Mouse (Mus musculus) intestine, postnatal 0 days (tissue): ENCODE data around the gene Letm1. TPM values are rescaled to one million over a fixed set of nuclear protein-coding genes. Genes with fewer than 3 reads are reported as not detected.

Experiments used
- ATAC-seq: fragments of 200-750 bp; cut with Nextera tagmentation; 2 replicates; pipeline ENCODE4 v1.8.0; 2017; ENCODE audit warnings: mild to moderate bottlenecking, moderate TSS enrichment, moderate library complexity
- H3K27ac ChIP-seq: fragments of 300-500 bp; sonication (generic); 2 replicates; pipeline ENCODE4 v1.5.1; 2014; ENCODE audit warnings: mild to moderate bottlenecking, low read depth, low read length, moderate library complexity
- H3K27me3 ChIP-seq: fragments of 300-500 bp; sonication (generic); replicated peaks from 2 replicates; pipeline ENCODE4 v1.6.1; 2014; ENCODE audit warnings: low read length, mixed read lengths; ENCODE audit not compliant: control insufficient read depth, insufficient read depth
- H3K36me3 ChIP-seq: fragments of 300-500 bp; sonication (generic); 2 replicates; pipeline ENCODE4 v1.6.1; 2014; ENCODE audit warnings: mild to moderate bottlenecking, moderate library complexity; ENCODE audit not compliant: control insufficient read depth, insufficient read depth
- H3K4me1 ChIP-seq: fragments of 300-500 bp; sonication (generic); replicated peaks from 2 replicates; pipeline ENCODE4 v1.6.1; 2014; ENCODE audit warnings: antibody characterized with exemption, low read length, mixed read lengths; ENCODE audit not compliant: control insufficient read depth, insufficient read depth
- H3K4me2 ChIP-seq: fragments of 300-500 bp; sonication (generic); replicated peaks from 2 replicates; pipeline ENCODE4 v1.6.1; 2014; ENCODE audit warnings: low read depth, mild to moderate bottlenecking, moderate library complexity
- H3K4me3 ChIP-seq: fragments of 300-500 bp; sonication (generic); 2 replicates; pipeline ENCODE4 v1.5.1; 2014; ENCODE audit warnings: low read depth, low read length
- H3K9ac ChIP-seq: fragments of 300-500 bp; sonication (generic); 2 replicates; pipeline ENCODE4 v1.6.1; 2014; ENCODE audit warnings: mild to moderate bottlenecking, low read depth, low read length
- H3K9me3 ChIP-seq: fragments of 300-500 bp; sonication (generic); 2 replicates; pipeline ENCODE4 v1.6.1; 2016; ENCODE audit warnings: mixed run types; ENCODE audit not compliant: control insufficient read depth
- CTCF ChIP-seq: sonication (generic); IDR thresholded peaks from 2 replicates; pipeline ENCODE4 v1.5.1; 2016; ENCODE audit warnings: low read depth, mild to moderate bottlenecking, control low read depth, antibody characterized with exemption, moderate library complexity
- WGBS: fragments of 180-500 bp; shearing (Covaris S2); extraction: QIAGEN DNeasy Blood & Tissue Kit; methylation state at CpG from one replicate; pipeline ENCODE4 v1.1.7; 2014; 5-methylcytosine and 5-hydroxymethylcytosine counted together
- polyA plus RNA-seq: library from polyadenylated mRNA; unstranded; fragments of >200 nt; fragmentation: Nextera tagmentation; extraction: Ambion mirVana; gene quantifications from 2 replicates; pipeline ENCODE4 v1.2.1, GENCODE M21; 2015

The Letm1 gene
- polyA plus RNA-seq, 1 experiment from 2014 or later = 40.9 TPM

- Histone ChIP-seq H3K4me3 (no peak overlapping the region), H3K27me3 (no peaks in the 10 kb centered on the region), H3K9ac (no peak overlapping the region), H3K36me3 (no peaks in the 10 kb centered on the region), H3K4me1 (no peaks in the 10 kb centered on the region; the same call in none of the 2 replicates), H3K4me2 (no peak overlapping the region), H3K27ac (no peak overlapping the region), H3K9me3 (no peaks in the 10 kb centered on the region)
- ATAC-seq = no peak
- TF ChIP-seq CTCF = no peak
- WGBS = 59% methylated on average over 9 of the region's 9 CpGs
Measured at GRCm38 (mm10) chr5:33705612-33706349, 76.8 kb downstream of the Letm1 start.

DNA sequence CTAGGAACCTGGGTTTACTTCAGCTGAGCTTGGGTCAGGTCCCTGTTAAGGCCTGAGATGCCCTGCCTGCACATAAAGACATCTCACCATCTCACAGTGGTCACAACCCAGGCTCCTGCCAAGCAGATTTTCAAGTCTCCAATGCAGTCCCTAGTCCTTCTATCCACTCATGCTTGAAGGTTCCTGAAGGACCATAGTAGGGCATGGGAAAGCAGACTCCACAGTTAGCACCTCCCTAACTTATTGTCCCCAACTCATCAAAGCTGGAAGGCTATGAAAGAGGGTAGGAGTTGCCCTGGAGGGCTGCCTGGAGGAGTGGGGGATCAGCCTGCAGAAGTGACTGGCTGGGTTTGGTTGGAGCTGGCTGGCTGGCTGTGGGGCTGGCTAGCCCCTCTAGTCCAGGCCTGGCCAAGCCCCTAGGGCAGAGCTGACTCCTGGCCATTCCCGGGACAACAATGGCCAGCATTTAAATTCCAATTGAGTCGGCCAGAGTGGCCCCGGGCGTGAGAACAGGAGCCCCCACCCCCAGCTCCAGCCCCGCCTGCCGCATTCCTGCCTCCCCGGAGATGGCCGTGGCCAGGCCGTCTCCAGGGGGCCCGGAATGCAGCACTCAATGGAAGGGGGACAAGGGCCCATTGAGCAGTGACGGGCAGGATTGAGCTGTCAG lies 77.5 kb downstream of the Letm1 start:
- no peaks in the 10 kb centered on the region for H3K27me3 ChIP-seq
- no peaks in the 10 kb centered on the region; the same call in none of the 2 replicates for H3K4me1 ChIP-seq
- no peak overlapping the region for H3K9ac ChIP-seq
- H3K36me3 ChIP-seq = no peaks in the 10 kb centered on the region
- no peak for ATAC-seq
- no peak overlapping the region for H3K27ac ChIP-seq
- H3K4me3 ChIP-seq = no peak overlapping the region
- no peak overlapping the region for H3K4me2 ChIP-seq
- WGBS = 30% methylated on average over 11 of the region's 11 CpGs
- H3K9me3 ChIP-seq = no peaks in the 10 kb centered on the region
- TF ChIP-seq CTCF = no peak

GRCm38 (mm10) chr5:33703999-33704398 lies 78.6 kb downstream of the Letm1 start:
- TF ChIP-seq CTCF = no peak
- ATAC-seq = no peak

DNA sequence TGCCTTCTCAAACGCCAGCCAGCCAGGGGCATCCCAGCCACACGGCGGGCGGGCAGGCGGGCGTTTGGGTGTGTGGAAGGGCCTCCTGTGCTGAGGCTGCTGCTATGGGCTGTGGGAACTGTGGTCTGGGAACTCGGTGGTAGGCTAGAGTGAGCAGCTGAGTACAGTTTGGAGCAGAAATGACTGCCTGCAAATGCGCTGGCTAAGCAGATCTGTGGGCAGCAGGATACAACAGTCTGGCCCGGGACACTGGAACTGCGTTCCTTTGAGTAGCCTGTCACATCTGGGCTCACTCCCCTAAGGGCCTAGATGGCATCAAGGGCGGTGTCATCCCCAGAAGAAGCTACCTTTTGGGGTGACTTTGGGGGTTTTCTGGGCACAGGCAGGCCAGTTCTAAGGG lies 80.8 kb downstream of the Letm1 start:
- 80% methylated on average over 11 of the region's 11 CpGs for WGBS
- no peak for ATAC-seq
- H3K4me3 ChIP-seq = no peak overlapping the region

More at GRCm38 (mm10) chr5:33703999-33704398, 78.6 kb downstream of the Letm1 start:
- WGBS = 65% methylated on average over 8 of the region's 8 CpGs
- Histone ChIP-seq H3K4me2 (no peak overlapping the region), H3K27me3 (no peaks in the 10 kb centered on the region), H3K9me3 (no peaks in the 10 kb centered on the region), H3K4me3 (no peak overlapping the region), H3K36me3 (no peaks in the 10 kb centered on the region), H3K4me1 (no peaks in the 10 kb centered on the region; the same call in none of the 2 replicates), H3K9ac (no peak overlapping the region), H3K27ac (no peak overlapping the region)

DNA sequence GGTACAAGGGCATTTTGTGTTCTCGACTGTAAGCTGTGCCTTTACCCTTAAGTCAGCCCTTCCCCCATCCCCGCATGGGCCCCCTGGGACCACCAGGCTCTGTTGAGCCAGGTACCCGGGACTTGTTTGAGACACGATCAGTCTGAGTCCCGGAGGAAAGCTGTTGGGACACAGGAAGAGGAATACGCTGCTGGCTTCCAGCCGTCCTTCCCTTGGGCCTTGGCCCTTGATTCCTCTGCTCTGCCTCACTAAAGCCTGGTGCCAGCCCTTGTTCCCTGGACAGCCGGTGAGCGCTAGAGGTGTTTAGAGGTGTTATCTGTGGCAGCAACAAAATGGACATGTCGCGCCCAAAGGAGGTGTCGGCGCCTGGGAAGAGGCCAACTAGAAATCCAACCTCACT lies 82.6 kb downstream of the Letm1 start:
- Histone ChIP-seq H3K4me3 (no peak overlapping the region), H3K27me3 (no peaks in the 10 kb centered on the region; the same call in 1 of the 2 replicates), H3K4me2 (no peak overlapping the region), H3K9ac (no peak overlapping the region), H3K27ac (no peak overlapping the region), H3K36me3 (no peaks in the 10 kb centered on the region), H3K9me3 (no peaks in the 10 kb centered on the region), H3K4me1 (no peaks in the 10 kb centered on the region)
- 37% methylated on average over 13 of the region's 13 CpGs for WGBS
- TF ChIP-seq CTCF = no peak
- ATAC-seq = no peak

More for the DNA sequence above, 80.8 kb downstream of the Letm1 start:
- Histone ChIP-seq H3K9me3 (no peaks in the 10 kb centered on the region), H3K4me1 (no peaks in the 10 kb centered on the region; the same call in none of the 2 replicates), H3K4me2 (no peak overlapping the region), H3K9ac (no peak overlapping the region), H3K36me3 (no peaks in the 10 kb centered on the region), H3K27me3 (no peaks in the 10 kb centered on the region), H3K27ac (no peak overlapping the region)
- no peak for TF ChIP-seq CTCF

- H3K9ac ChIP-seq = no peak overlapping the region
- no peak for ATAC-seq
- no peak overlapping the region for H3K27ac ChIP-seq
- no peaks in the 10 kb centered on the region for H3K36me3 ChIP-seq
- H3K4me1 ChIP-seq = no peaks in the 10 kb centered on the region
- peaks cover 4% of the 10 kb centered on the region; the same call in 1 of the 2 replicates for H3K27me3 ChIP-seq
- H3K4me2 ChIP-seq = no peak overlapping the region
- no peaks in the 10 kb centered on the region for H3K9me3 ChIP-seq
- no peak overlapping the region for H3K4me3 ChIP-seq
- no peak for TF ChIP-seq CTCF
- 95% methylated on average over 5 of the region's 5 CpGs for WGBS
Measured at GRCm38 (mm10) chr5:33698669-33699068, 83.9 kb downstream of the Letm1 start.
